Mouse (Mus musculus): ENCODE measurements at regions not wholly inside any gene's neighbourhood (a gene's known extent, or its start where the extent isn't known, plus 50 kb on each side); places are given as distances from the start of the nearest gene placed in this dataset.

- DNase-seq (ENCODE audit: low spot score), result peak; percentile 6
These were observed 68.2 kb downstream of the Ankrd7 start for GRCm38 (mm10) chr6:18934362-18934761.

- no peak for DNase-seq (ENCODE audit: low spot score)
These were observed 80.0 kb downstream of the Ankrd7 start for GRCm38 (mm10) chr6:18946002-18946683.

Measured in ovary, adult 18-20 months (tissue).